Mouse (Mus musculus) heart, postnatal 0 days (tissue): ENCODE measurements around the gene Dmd. TPM values are rescaled to one million over a fixed set of nuclear protein-coding genes. Genes with fewer than 3 reads are reported as not detected.

Source experiments
- ATAC-seq: fragments of 200-750 bp; cut with Nextera tagmentation; 2 replicates; pipeline ENCODE4 v1.8.0; 2017; ENCODE audit warnings: low read depth, moderate number of reproducible peaks, moderate library complexity; ENCODE audit not compliant: insufficient read depth
- DNase-seq: peaks from one replicate; pipeline ENCODE4 v3.0.0-alpha.2; 2016; ENCODE audit warnings: low spot score
- H3K27ac ChIP-seq: fragments of 300-500 bp; sonication (generic); 2 replicates; pipeline ENCODE4 v1.5.1; 2014; ENCODE audit warnings: low read depth, mild to moderate bottlenecking
- H3K27me3 ChIP-seq: fragments of 300-500 bp; sonication (generic); 2 replicates; pipeline ENCODE4 v1.6.1; 2014; ENCODE audit warnings: low read length, mixed read lengths; ENCODE audit not compliant: control insufficient read depth, insufficient read depth
- H3K36me3 ChIP-seq: fragments of 300-500 bp; sonication (generic); replicated peaks from 2 replicates; pipeline ENCODE4 v1.6.1; 2014; ENCODE audit warnings: low read length, mixed read lengths; ENCODE audit not compliant: control insufficient read depth, insufficient read depth
- H3K4me1 ChIP-seq: fragments of 300-500 bp; sonication (generic); 2 replicates; pipeline ENCODE4 v1.6.1; 2014; ENCODE audit warnings: antibody characterized with exemption; ENCODE audit not compliant: control insufficient read depth, insufficient read depth
- H3K4me2 ChIP-seq: fragments of 300-500 bp; sonication (generic); 2 replicates; pipeline ENCODE4 v1.6.1; 2014; ENCODE audit warnings: low read depth, mild to moderate bottlenecking, low read length, moderate library complexity
- H3K4me3 ChIP-seq: fragments of 300-500 bp; sonication (generic); 2 replicates; pipeline ENCODE4 v1.5.1; 2014; ENCODE audit warnings: low read depth, low read length
- H3K9ac ChIP-seq: fragments of 300-500 bp; sonication (generic); replicated peaks from 2 replicates; pipeline ENCODE4 v1.6.1; 2014; ENCODE audit warnings: low read depth, low read length, mixed read lengths
- H3K9me3 ChIP-seq: fragments of 300-500 bp; sonication (generic); replicated peaks from 2 replicates; pipeline ENCODE4 v1.6.1; 2016; ENCODE audit warnings: low read length; ENCODE audit not compliant: control insufficient read depth
- CTCF ChIP-seq: IDR thresholded peaks from 2 replicates; pipeline ENCODE4 v1.5.1; 2016; ENCODE audit warnings: antibody characterized with exemption, control low read depth, low read depth
- EP300 ChIP-seq: IDR thresholded peaks from 2 replicates; pipeline ENCODE4 v1.6.1; 2016; ENCODE audit warnings: antibody characterized with exemption, low read depth
- WGBS: fragments of 180-500 bp; shearing (Covaris S2); extraction: QIAGEN DNeasy Blood & Tissue Kit; methylation state at CpG from one replicate; pipeline ENCODE4 v1.1.7; 2014; 5-methylcytosine and 5-hydroxymethylcytosine counted together
- polyA plus RNA-seq: library from polyadenylated mRNA; unstranded; fragments of >200 nt; fragmentation: Nextera tagmentation; extraction: Ambion mirVana; gene quantifications from 2 replicates; pipeline ENCODE4 v1.2.1, GENCODE M21; 2015
- total RNA-seq: library from RNA; depleted of rRNA; stranded (reverse); fragments of >200 nt; gene quantifications from 2 replicates; pipeline ENCODE4 v1.2.3, GENCODE M21; 2014; ENCODE audit warnings: low replicate concordance

Dmd gene
- total and polyA plus RNA-seq, 2 experiments from 2014 or later: 25.6 to 85.8 TPM

- Histone ChIP-seq H3K4me1 (no peaks in the 10 kb centered on the region), H3K4me2 (no peak overlapping the region), H3K27ac (no peak overlapping the region), H3K27me3 (no peaks in the 10 kb centered on the region), H3K4me3 (no peak overlapping the region), H3K9me3 (no peaks in the 10 kb centered on the region), H3K36me3 (no peaks in the 10 kb centered on the region), H3K9ac (no peak overlapping the region)
- no peak for ATAC-seq
- 72% methylated on average over 4 of the region's 4 CpGs for WGBS
- no peak for DNase-seq
- no peak for TF ChIP-seq EP300
- no peak for TF ChIP-seq CTCF
Observed at GRCm38 (mm10) chrX:84873090-84873489, 1924.4 kb downstream of the Dmd start.

GRCm38 (mm10) chrX:84878125-84878524 is 1929.5 kb downstream of the Dmd start:
- no peaks in the 10 kb centered on the region for H3K9me3 ChIP-seq
- H3K9ac ChIP-seq: no peak overlapping the region
- no peak overlapping the region for H3K27ac ChIP-seq
- WGBS: 51% methylated on average over 3 of the region's 3 CpGs
- H3K4me3 ChIP-seq: no peak overlapping the region
- no peaks in the 10 kb centered on the region for H3K4me1 ChIP-seq
- no peaks in the 10 kb centered on the region for H3K36me3 ChIP-seq
- DNase-seq (no peak), ATAC-seq (no peak)
- no peaks in the 10 kb centered on the region for H3K27me3 ChIP-seq
- TF ChIP-seq CTCF: no peak
- H3K4me2 ChIP-seq: no peak overlapping the region

- no peak for TF ChIP-seq EP300
- no peak for TF ChIP-seq CTCF
- Histone ChIP-seq H3K4me2 (no peak overlapping the region), H3K27me3 (no peaks in the 10 kb centered on the region), H3K36me3 (no peaks in the 10 kb centered on the region), H3K4me3 (no peak overlapping the region), H3K9me3 (no peaks in the 10 kb centered on the region), H3K27ac (no peak overlapping the region), H3K9ac (no peak overlapping the region), H3K4me1 (no peaks in the 10 kb centered on the region)
- DNase-seq (no peak), ATAC-seq (no peak)
- WGBS: 67% methylated on average over 10 of the region's 10 CpGs
Observed at GRCm38 (mm10) chrX:84932715-84933473, 1984.2 kb downstream of the Dmd start.

GRCm38 (mm10) chrX:84960557-84960956 is 2011.9 kb downstream of the Dmd start:
- no peak for DNase-seq
- no peaks in the 10 kb centered on the region for H3K9me3 ChIP-seq
- H3K36me3 ChIP-seq: no peaks in the 10 kb centered on the region
- ATAC-seq: no peak
- H3K4me3 ChIP-seq: no peak overlapping the region
- TF ChIP-seq CTCF (no peak), EP300 (no peak)
- WGBS: 43% methylated on average over 5 of the region's 5 CpGs
- H3K4me1 ChIP-seq: no peaks in the 10 kb centered on the region
- no peak overlapping the region for H3K4me2 ChIP-seq
- no peak overlapping the region for H3K27ac ChIP-seq
- no peaks in the 10 kb centered on the region for H3K27me3 ChIP-seq
- H3K9ac ChIP-seq: no peak overlapping the region

GRCm38 (mm10) chrX:84960972-84961371 is 2012.3 kb downstream of the Dmd start:
- no peak overlapping the region for H3K27ac ChIP-seq
- no peak for DNase-seq
- no peak for TF ChIP-seq EP300
- no peak for TF ChIP-seq CTCF
- H3K36me3 ChIP-seq: no peaks in the 10 kb centered on the region
- no peaks in the 10 kb centered on the region for H3K27me3 ChIP-seq
- no peak for ATAC-seq
- no peaks in the 10 kb centered on the region for H3K9me3 ChIP-seq
- no peak overlapping the region for H3K4me3 ChIP-seq
- no peak overlapping the region for H3K9ac ChIP-seq
- H3K4me1 ChIP-seq: no peaks in the 10 kb centered on the region
- 31% methylated on average over 6 of the region's 6 CpGs for WGBS
- no peak overlapping the region for H3K4me2 ChIP-seq

GRCm38 (mm10) chrX:85008304-85008703 is 2059.6 kb downstream of the Dmd start:
- DNase-seq (no peak), ATAC-seq (no peak)
- H3K4me1 ChIP-seq: no peaks in the 10 kb centered on the region
- H3K36me3 ChIP-seq: no peaks in the 10 kb centered on the region
- H3K27ac ChIP-seq: no peak overlapping the region
- no peak for TF ChIP-seq CTCF
- no peak for TF ChIP-seq EP300
- no peak overlapping the region for H3K9ac ChIP-seq
- H3K4me2 ChIP-seq: no peak overlapping the region
- no peak overlapping the region for H3K4me3 ChIP-seq
- no peaks in the 10 kb centered on the region for H3K27me3 ChIP-seq
- H3K9me3 ChIP-seq: no peaks in the 10 kb centered on the region
